Mouse (Mus musculus) kidney, adult 2 months (tissue): ENCODE measurements at regions not wholly inside any gene's neighbourhood (a gene's known extent, or its start where the extent isn't known, plus 50 kb on each side); places are given as distances from the start of the nearest gene placed in this dataset.
A peak's percentile ranks its signal among the peaks of the same experiment; 100 is the strongest.

ENCODE experiments used
- DNase-seq: peaks from one replicate; pipeline ENCODE4 v3.0.0; 2021
- H3K27ac ChIP-seq: fragments of 200-500 bp; 2 replicates; pipeline ENCODE4 v1.5.1; 2012; ENCODE audit warnings: low read depth, low read length, control low read depth, inconsistent platforms; ENCODE audit not compliant: insufficient read depth
- H3K27me3 ChIP-seq: fragments of 200-500 bp; replicated peaks from 2 replicates; pipeline ENCODE4 v1.6.1; 2012; ENCODE audit warnings: mild to moderate bottlenecking, moderate library complexity, low read length, inconsistent platforms; ENCODE audit not compliant: control insufficient read depth, insufficient read depth
- H3K36me3 ChIP-seq: fragments of 200-500 bp; 2 replicates; pipeline ENCODE4 v1.6.1; 2012; ENCODE audit warnings: mild to moderate bottlenecking, moderate library complexity, low read length, inconsistent platforms; ENCODE audit not compliant: control insufficient read depth, insufficient read depth
- H3K4me1 ChIP-seq: fragments of 200-500 bp; 2 replicates; pipeline ENCODE4 v1.6.1; 2011; ENCODE audit warnings: low read length; ENCODE audit not compliant: control insufficient read depth, insufficient read depth
- H3K4me3 ChIP-seq: fragments of 200-500 bp; 2 replicates; pipeline ENCODE4 v1.5.1; 2011; ENCODE audit warnings: mild to moderate bottlenecking, low read depth, low read length, control low read depth; ENCODE audit not compliant: insufficient read depth
- CTCF ChIP-seq: fragments of 200-500 bp; conservative IDR thresholded peaks from 2 replicates; pipeline ENCODE4 v1.5.1; 2011; ENCODE audit warnings: low read depth, mild to moderate bottlenecking, control low read depth, low read length, moderate library complexity, mixed read lengths; ENCODE audit not compliant: insufficient read depth, insufficient read length
- POLR2A ChIP-seq: fragments of 200-500 bp; IDR thresholded peaks from one replicate; pipeline ENCODE4 v1.6.1; 2011; ENCODE audit warnings: low read depth, low read length, control low read depth
- WGBS: fragments of 180-500 bp; shearing (Covaris S2); methylation state at CpG from one replicate; pipeline ENCODE4 v1.1.7; 2018; 5-methylcytosine and 5-hydroxymethylcytosine counted together

- peak; percentile 46 for DNase-seq
Observed at GRCm38 (mm10) chr8:30923301-30924159, 2505.0 kb upstream of the 5930422O12Rik start.

GRCm38 (mm10) chr8:30924160-30924534, 2504.4 kb upstream of the 5930422O12Rik start:
- 43% methylated on average over 5 of the region's 5 CpGs for WGBS
- no peak for DNase-seq
- no peak overlapping the region for H3K27ac ChIP-seq
- H3K36me3 ChIP-seq, result no peaks in the 10 kb centered on the region
- no peaks in the 10 kb centered on the region for H3K4me1 ChIP-seq
- no peak overlapping the region for H3K4me3 ChIP-seq
- TF ChIP-seq POLR2A (no peak), CTCF (no peak)
- H3K27me3 ChIP-seq, result no peaks in the 10 kb centered on the region; the same call in 1 of the 2 replicates

More at GRCm38 (mm10) chr8:30923301-30924159, 2505.0 kb upstream of the 5930422O12Rik start:
- no peaks in the 10 kb centered on the region for H3K4me1 ChIP-seq
- 37% methylated on average over 18 of the region's 18 CpGs for WGBS
- no peak overlapping the region for H3K4me3 ChIP-seq
- H3K27me3 ChIP-seq, result no peaks in the 10 kb centered on the region; the same call in 1 of the 2 replicates
- no peak for TF ChIP-seq POLR2A
- peak; percentile 79 for TF ChIP-seq CTCF
- H3K36me3 ChIP-seq, result no peaks in the 10 kb centered on the region
- no peak overlapping the region for H3K27ac ChIP-seq

- WGBS, result 71% methylated on average over 6 of the region's 6 CpGs
- no peak overlapping the region for H3K27ac ChIP-seq
- no peak overlapping the region for H3K4me3 ChIP-seq
- no peaks in the 10 kb centered on the region for H3K4me1 ChIP-seq
- no peaks in the 10 kb centered on the region; the same call in 1 of the 2 replicates for H3K27me3 ChIP-seq
- TF ChIP-seq POLR2A (no peak), CTCF (no peak)
- H3K36me3 ChIP-seq, result no peaks in the 10 kb centered on the region
- no peak for DNase-seq
Observed at GRCm38 (mm10) chr8:30924656-30925055, 2503.9 kb upstream of the 5930422O12Rik start.

- Histone ChIP-seq H3K27me3 (no peaks in the 10 kb centered on the region), H3K4me1 (no peaks in the 10 kb centered on the region), H3K36me3 (no peaks in the 10 kb centered on the region), H3K27ac (no peak overlapping the region), H3K4me3 (no peak overlapping the region)
- 82% methylated on average over 4 of the region's 4 CpGs for WGBS
- TF ChIP-seq CTCF, result no peak
- no peak for TF ChIP-seq POLR2A
- DNase-seq, result no peak
Observed at GRCm38 (mm10) chr8:30937449-30938075, 2490.9 kb upstream of the 5930422O12Rik start.

- Histone ChIP-seq H3K27ac (no peak overlapping the region), H3K36me3 (no peaks in the 10 kb centered on the region), H3K4me1 (no peaks in the 10 kb centered on the region), H3K27me3 (no peaks in the 10 kb centered on the region), H3K4me3 (no peak overlapping the region)
- WGBS, result 34% methylated on average over 4 of the region's 4 CpGs
- DNase-seq, result no peak
- TF ChIP-seq POLR2A (no peak), CTCF (no peak)
Observed at GRCm38 (mm10) chr8:30940901-30941300, 2487.6 kb upstream of the 5930422O12Rik start.

GRCm38 (mm10) chr8:30941511-30942175, 2486.9 kb upstream of the 5930422O12Rik start:
- TF ChIP-seq POLR2A (no peak), CTCF (no peak)
- Histone ChIP-seq H3K36me3 (no peaks in the 10 kb centered on the region), H3K4me1 (no peaks in the 10 kb centered on the region), H3K27ac (no peak overlapping the region), H3K4me3 (no peak overlapping the region), H3K27me3 (no peaks in the 10 kb centered on the region)
- DNase-seq, result no peak
- WGBS, result 46% methylated on average over 11 of the region's 11 CpGs
